Mouse (Mus musculus): ENCODE data around the gene Bst2. TPM values are rescaled to one million over a fixed set of nuclear protein-coding genes. Genes with fewer than 3 reads are reported as not detected.

Gene Bst2
- polyA plus RNA-seq, 1 experiment from 2014 or later: 2.8 TPM

GRCm38 (mm10) chr8:71563992-71564391, 26.7 kb upstream of the Bst2 start:
- H3K9me3 ChIP-seq (replicated peaks; ENCODE audit: control insufficient read depth, low read length): no peaks in the 10 kb centered on the region
- no peaks in the 10 kb centered on the region for H3K36me3 ChIP-seq (ENCODE audit: control insufficient read depth, insufficient read depth, low read length)
- DNase-seq (ENCODE audit: low spot score): no peak
- H3K27me3 ChIP-seq (replicated peaks; ENCODE audit: control insufficient read depth, insufficient read depth, low read length): peaks cover 39% of the 10 kb centered on the region
- H3K4me2 ChIP-seq (ENCODE audit: low read length): no peak overlapping the region
- WGBS: 90% methylated on average over 4 of the region's 4 CpGs
- no peak overlapping the region for H3K9ac ChIP-seq (ENCODE audit: low read length)
- ATAC-seq: no peak
- H3K27ac ChIP-seq (ENCODE audit: low read depth, low read length): no peak overlapping the region
- H3K4me1 ChIP-seq (ENCODE audit: control insufficient read depth, insufficient read depth, low read length): 0 out of 2 replicates have a peak, but pooled peaks cover 4% of the 10 kb centered on the region
- H3K4me3 ChIP-seq (ENCODE audit: low read depth, low read length): no peak overlapping the region

GRCm38 (mm10) chr8:71562751-71563150, 25.5 kb upstream of the Bst2 start:
- H3K4me1 ChIP-seq (ENCODE audit: control insufficient read depth, insufficient read depth, low read length): peaks cover 9% of the 10 kb centered on the region; the same call in 1 of the 2 replicates
- no peaks in the 10 kb centered on the region for H3K36me3 ChIP-seq (ENCODE audit: control insufficient read depth, insufficient read depth, low read length)
- under 1% methylated on average over 33 of the region's 33 CpGs for WGBS
- H3K27me3 ChIP-seq (replicated peaks; ENCODE audit: control insufficient read depth, insufficient read depth, low read length): peaks cover 51% of the 10 kb centered on the region
- ATAC-seq: peak; percentile 75
- peak overlapping the region; percentile 43 for H3K4me2 ChIP-seq (ENCODE audit: low read length)
- 0 out of 2 replicates have a peak overlapping the region, but pooled peaks have one; percentile 11 for H3K4me3 ChIP-seq (ENCODE audit: low read depth, low read length)
- H3K27ac ChIP-seq (ENCODE audit: low read depth, low read length): no peak overlapping the region
- peak; percentile 53 for DNase-seq (ENCODE audit: low spot score)
- 0 out of 2 replicates have a peak overlapping the region, but pooled peaks have one; percentile 17 for H3K9ac ChIP-seq (ENCODE audit: low read length)
- no peaks in the 10 kb centered on the region for H3K9me3 ChIP-seq (replicated peaks; ENCODE audit: control insufficient read depth, low read length)

GRCm38 (mm10) chr8:71561401-71561800, 24.1 kb upstream of the Bst2 start:
- Histone ChIP-seq H3K9ac (ENCODE audit: low read length) (no peak overlapping the region), H3K4me3 (ENCODE audit: low read depth, low read length) (no peak overlapping the region), H3K36me3 (ENCODE audit: control insufficient read depth, insufficient read depth, low read length) (no peaks in the 10 kb centered on the region), H3K4me2 (ENCODE audit: low read length) (no peak overlapping the region), H3K27ac (ENCODE audit: low read depth, low read length) (no peak overlapping the region), H3K27me3 (replicated peaks; ENCODE audit: control insufficient read depth, insufficient read depth, low read length) (peaks cover 64% of the 10 kb centered on the region), H3K4me1 (ENCODE audit: control insufficient read depth, insufficient read depth, low read length) (peaks cover 9% of the 10 kb centered on the region; the same call in 1 of the 2 replicates), H3K9me3 (replicated peaks; ENCODE audit: control insufficient read depth, low read length) (no peaks in the 10 kb centered on the region)
- peak; percentile 80 for DNase-seq (ENCODE audit: low spot score)
- ATAC-seq: peak; percentile 33; the same call in 1 of the 2 replicates
- 4% methylated on average over 15 of the region's 15 CpGs for WGBS

GRCm38 (mm10) chr8:71560765-71561164, 23.5 kb upstream of the Bst2 start:
- H3K9me3 ChIP-seq (replicated peaks; ENCODE audit: control insufficient read depth, low read length): no peaks in the 10 kb centered on the region
- no peak for ATAC-seq
- WGBS: 83% methylated on average over 5 of the region's 5 CpGs

GRCm38 (mm10) chr8:71560071-71560470, 22.8 kb upstream of the Bst2 start:
- Histone ChIP-seq H3K36me3 (ENCODE audit: control insufficient read depth, insufficient read depth, low read length) (no peaks in the 10 kb centered on the region), H3K27ac (ENCODE audit: low read depth, low read length) (no peak overlapping the region), H3K4me2 (ENCODE audit: low read length) (no peak overlapping the region), H3K9ac (ENCODE audit: low read length) (no peak overlapping the region), H3K4me1 (ENCODE audit: control insufficient read depth, insufficient read depth, low read length) (peaks cover 9% of the 10 kb centered on the region; the same call in 1 of the 2 replicates), H3K9me3 (replicated peaks; ENCODE audit: control insufficient read depth, low read length) (no peaks in the 10 kb centered on the region), H3K27me3 (replicated peaks; ENCODE audit: control insufficient read depth, insufficient read depth, low read length) (peaks cover 76% of the 10 kb centered on the region), H3K4me3 (ENCODE audit: low read depth, low read length) (no peak overlapping the region)
- DNase-seq (ENCODE audit: low spot score) (no peak), ATAC-seq (no peak)
- 77% methylated on average over 3 of the region's 3 CpGs for WGBS

More at GRCm38 (mm10) chr8:71560765-71561164, 23.5 kb upstream of the Bst2 start:
- Histone ChIP-seq H3K4me1 (ENCODE audit: control insufficient read depth, insufficient read depth, low read length) (peaks cover 9% of the 10 kb centered on the region; the same call in 1 of the 2 replicates), H3K4me3 (ENCODE audit: low read depth, low read length) (no peak overlapping the region), H3K9ac (ENCODE audit: low read length) (no peak overlapping the region), H3K36me3 (ENCODE audit: control insufficient read depth, insufficient read depth, low read length) (no peaks in the 10 kb centered on the region), H3K4me2 (ENCODE audit: low read length) (no peak overlapping the region), H3K27me3 (replicated peaks; ENCODE audit: control insufficient read depth, insufficient read depth, low read length) (peaks cover 71% of the 10 kb centered on the region), H3K27ac (ENCODE audit: low read depth, low read length) (no peak overlapping the region)
- no peak for DNase-seq (ENCODE audit: low spot score)

GRCm38 (mm10) chr8:71558958-71559690, 21.9 kb upstream of the Bst2 start:
- WGBS: 2% methylated on average over 24 of the region's 24 CpGs
- Histone ChIP-seq H3K27ac (ENCODE audit: low read depth, low read length) (no peak overlapping the region), H3K4me2 (ENCODE audit: low read length) (peak overlapping the region; percentile 43), H3K36me3 (ENCODE audit: control insufficient read depth, insufficient read depth, low read length) (no peaks in the 10 kb centered on the region), H3K9ac (ENCODE audit: low read length) (no peak overlapping the region), H3K4me1 (ENCODE audit: control insufficient read depth, insufficient read depth, low read length) (peaks cover 9% of the 10 kb centered on the region; the same call in 1 of the 2 replicates), H3K4me3 (ENCODE audit: low read depth, low read length) (peak overlapping the region; percentile 14), H3K9me3 (replicated peaks; ENCODE audit: control insufficient read depth, low read length) (no peaks in the 10 kb centered on the region), H3K27me3 (replicated peaks; ENCODE audit: control insufficient read depth, insufficient read depth, low read length) (peaks cover 76% of the 10 kb centered on the region)
- ATAC-seq (peak; percentile 26; the same call in 1 of the 2 replicates), DNase-seq (ENCODE audit: low spot score) (peak; percentile 62)

- Histone ChIP-seq H3K36me3 (ENCODE audit: control insufficient read depth, insufficient read depth, low read length) (no peaks in the 10 kb centered on the region), H3K4me1 (ENCODE audit: control insufficient read depth, insufficient read depth, low read length) (peaks cover 9% of the 10 kb centered on the region; the same call in 1 of the 2 replicates), H3K4me3 (ENCODE audit: low read depth, low read length) (peak within 1 kb of the TSS; percentile 14), H3K27me3 (replicated peaks; ENCODE audit: control insufficient read depth, insufficient read depth, low read length) (peaks cover 76% of the 10 kb centered on the region), H3K9ac (ENCODE audit: low read length) (0 out of 2 replicates have a peak within 1 kb of the TSS, but pooled peaks have one; percentile 35), H3K27ac (ENCODE audit: low read depth, low read length) (no peak within 1 kb of the TSS), H3K9me3 (replicated peaks; ENCODE audit: control insufficient read depth, low read length) (no peaks in the 10 kb centered on the region), H3K4me2 (ENCODE audit: low read length) (peak within 1 kb of the TSS; percentile 43)
- DNase-seq (ENCODE audit: low spot score) (no peak), ATAC-seq (no peak)
- WGBS: 5% methylated on average over 68 of the region's 70 CpGs
Observed at GRCm38 (mm10) chr8:71558071-71558957, 21.1 kb upstream of the Bst2 start, which contains the start of gene Tmem221. TSS of gene Tmem221 (minus strand) at chr8:71558871.

GRCm38 (mm10) chr8:71554644-71555043, 17.4 kb upstream of the Bst2 start:
- H3K9ac ChIP-seq (ENCODE audit: low read length): no peak overlapping the region
- DNase-seq (ENCODE audit: low spot score) (no peak), ATAC-seq (no peak)
- no peak overlapping the region for H3K4me3 ChIP-seq (ENCODE audit: low read depth, low read length)
- peaks cover 6% of the 10 kb centered on the region; the same call in 1 of the 2 replicates for H3K4me1 ChIP-seq (ENCODE audit: control insufficient read depth, insufficient read depth, low read length)
- H3K9me3 ChIP-seq (replicated peaks; ENCODE audit: control insufficient read depth, low read length): no peaks in the 10 kb centered on the region
- no peak overlapping the region for H3K27ac ChIP-seq (ENCODE audit: low read depth, low read length)
- H3K27me3 ChIP-seq (replicated peaks; ENCODE audit: control insufficient read depth, insufficient read depth, low read length): peaks cover 44% of the 10 kb centered on the region
- no peaks in the 10 kb centered on the region for H3K36me3 ChIP-seq (ENCODE audit: control insufficient read depth, insufficient read depth, low read length)
- H3K4me2 ChIP-seq (ENCODE audit: low read length): no peak overlapping the region
- WGBS: 95% methylated on average over 2 of the region's 2 CpGs
